Mouse (Mus musculus) bone marrow, adult 2 months (tissue): Measurements from ENCODE around the gene Ncs1.

ENCODE experiments used
- CTCF ChIP-seq: fragments of 200-500 bp; IDR thresholded peaks from 2 replicates; pipeline ENCODE4 v1.5.1; 2011; ENCODE audit warnings: low read length, control low read depth; ENCODE audit not compliant: control insufficient read depth, insufficient read depth
- POLR2A ChIP-seq: fragments of 200-500 bp; IDR thresholded peaks from 2 replicates; pipeline ENCODE4 v1.6.1; 2011; ENCODE audit warnings: low read depth, mild to moderate bottlenecking, control low read depth, low read length, borderline replicate concordance; ENCODE audit not compliant: control insufficient read depth

GRCm38 (mm10) chr2:31303177-31303576 is 57.6 kb downstream of the Ncs1 start:
- TF ChIP-seq CTCF (no peak), POLR2A (no peak)
